ENCODE assay signal across 14 mouse cellular contexts in genomic region chr14:76723551-76723950, GRCm38 (mm10).
"Had no signal": no experiment of that assay in that cellular context is flagged by ENCODE, and none has a peak within 500 bp of the region (broad histone marks: within the 10 kb centered on the region; RNA-seq: fewer than 3 reads in every experiment).

No protein-coding gene starts in this region.

- ATAC-seq: lung, postnatal 0 days; midbrain, embryonic 15.5 days had no signal

- H3K27me3 ChIP-seq: kidney, embryonic 15.5 days; limb, embryonic 12.5 days; midbrain, embryonic 15.5 days; neural tube, embryonic 12.5 days had no signal

- H3K27ac ChIP-seq: kidney, embryonic 15.5 days; limb, embryonic 12.5 days; liver, embryonic 14.5 days; midbrain, embryonic 15.5 days; neural tube, embryonic 12.5 days; stomach, postnatal 0 days had no signal

- H3K9me3 ChIP-seq: kidney, embryonic 15.5 days; limb, embryonic 12.5 days; midbrain, embryonic 15.5 days; neural tube, embryonic 12.5 days had no signal

- DNase-seq: kidney, adult 2 months; kidney, postnatal 36 days; lung, adult 2 months; lung, postnatal 36 days; right cerebral cortex, adult 18-20 months; right cerebral cortex, postnatal 25 days; thymus, postnatal 4 days had no signal

- H3K4me2 ChIP-seq: kidney, embryonic 15.5 days; limb, embryonic 12.5 days; midbrain, embryonic 15.5 days; neural tube, embryonic 12.5 days had no signal

- H3K9ac ChIP-seq: kidney, embryonic 15.5 days; limb, embryonic 12.5 days; liver, embryonic 14.5 days; midbrain, embryonic 15.5 days; neural tube, embryonic 12.5 days had no signal

- H3K4me3 ChIP-seq: kidney, embryonic 15.5 days; limb, embryonic 12.5 days; midbrain, embryonic 15.5 days; neural tube, embryonic 12.5 days had no signal

- H3K36me3 ChIP-seq: kidney, embryonic 15.5 days; limb, embryonic 12.5 days; midbrain, embryonic 15.5 days; neural tube, embryonic 12.5 days had no signal

- H3K4me1 ChIP-seq: midbrain, embryonic 15.5 days; neural tube, embryonic 12.5 days had no signal
